Mouse (Mus musculus) midbrain, embryonic 15.5 days (tissue): ENCODE measurements around the gene Lats1. TPM values are rescaled to one million over a fixed set of nuclear protein-coding genes. Genes with fewer than 3 reads are reported as not detected.

Experiments
- ATAC-seq: fragments of 200-750 bp; cut with Nextera tagmentation; replicated peaks from 2 replicates; pipeline ENCODE4 v1.8.0; 2017; ENCODE audit warnings: moderate TSS enrichment
- H3K27ac ChIP-seq: fragments of 300-500 bp; sonication (generic); 2 replicates; pipeline ENCODE4 v1.5.1; 2015; ENCODE audit warnings: mild to moderate bottlenecking, inconsistent platforms
- H3K27me3 ChIP-seq: fragments of 300-500 bp; sonication (generic); replicated peaks from 2 replicates; pipeline ENCODE4 v1.6.1; 2015; ENCODE audit warnings: inconsistent platforms
- H3K36me3 ChIP-seq: fragments of 300-500 bp; sonication (generic); replicated peaks from 2 replicates; pipeline ENCODE4 v1.6.1; 2015; ENCODE audit warnings: inconsistent platforms
- H3K4me1 ChIP-seq: fragments of 300-500 bp; sonication (generic); 2 replicates; pipeline ENCODE4 v1.6.1; 2015; ENCODE audit warnings: inconsistent platforms
- H3K4me2 ChIP-seq: fragments of 300-500 bp; sonication (generic); 2 replicates; pipeline ENCODE4 v1.6.1; 2015; ENCODE audit warnings: inconsistent platforms, mild to moderate bottlenecking, moderate library complexity
- H3K4me3 ChIP-seq: fragments of 300-500 bp; sonication (generic); 2 replicates; pipeline ENCODE4 v1.5.1; 2015; ENCODE audit warnings: mild to moderate bottlenecking, inconsistent platforms
- H3K9ac ChIP-seq: fragments of 300-500 bp; sonication (generic); 2 replicates; pipeline ENCODE4 v1.6.1; 2015; ENCODE audit warnings: mild to moderate bottlenecking, inconsistent platforms
- H3K9me3 ChIP-seq: fragments of 300-500 bp; sonication (generic); 2 replicates; pipeline ENCODE4 v1.6.1; 2016; ENCODE audit warnings: inconsistent platforms
- WGBS: fragments of 180-500 bp; shearing (Covaris S2); methylation state at CpG from one replicate; pipeline ENCODE4 v1.1.7; 2015; ENCODE audit warnings: mixed read lengths; 5-methylcytosine and 5-hydroxymethylcytosine counted together
- polyA plus RNA-seq: library from polyadenylated mRNA; unstranded; fragments of >200 nt; fragmentation: Nextera tagmentation; extraction: Ambion mirVana; gene quantifications from 2 replicates; pipeline ENCODE4 v1.2.1, GENCODE M21; 2015

Lats1 gene
- polyA plus RNA-seq: 10.2 and 10.4 TPM in 2 replicates

- Histone ChIP-seq H3K9ac (peak within 1 kb of the TSS; percentile 96), H3K4me1 (peaks cover 52% of the 10 kb centered on the region), H3K27ac (peak within 1 kb of the TSS; percentile 97), H3K36me3 (peaks cover 17% of the 10 kb centered on the region), H3K27me3 (no peaks in the 10 kb centered on the region), H3K9me3 (no peaks in the 10 kb centered on the region), H3K4me2 (peak within 1 kb of the TSS; percentile 74), H3K4me3 (peak within 1 kb of the TSS; percentile 94)
- peak; percentile 92 for ATAC-seq
- WGBS: under 1% methylated on average over 64 of the region's 65 CpGs
Measured at GRCm38 (mm10) chr10:7680731-7681301, at the start of gene Lats1, which contains the start of gene Pcmt1. TSS of gene Lats1 (plus strand) at chr10:7681214. TSS of gene Pcmt1 (minus strand) at chr10:7681136.

DNA sequence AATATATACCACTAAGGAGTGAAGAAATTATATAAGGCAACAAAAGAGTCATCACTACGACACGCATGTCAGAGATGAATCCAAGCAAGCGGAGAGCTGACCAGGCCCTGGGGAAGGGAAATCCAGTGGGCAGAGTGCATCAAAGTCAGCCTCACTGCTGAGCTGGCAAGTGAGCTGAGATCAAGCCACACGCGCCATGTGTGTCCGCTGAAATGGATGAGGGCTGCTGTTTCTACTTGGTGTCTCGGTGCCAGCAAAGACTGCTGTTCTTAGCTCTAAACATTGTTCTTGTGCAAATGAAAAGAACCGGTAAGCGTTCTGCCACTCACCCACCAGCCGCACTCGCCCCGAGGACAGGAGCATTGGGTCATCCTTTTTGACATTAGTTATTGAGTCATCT lies 40.6 kb upstream of the Lats1 start:
- no peak overlapping the region for H3K9ac ChIP-seq
- WGBS: 94% methylated on average over 12 of the region's 12 CpGs
- no peak overlapping the region for H3K27ac ChIP-seq
- H3K4me1 ChIP-seq: no peaks in the 10 kb centered on the region
- H3K4me3 ChIP-seq: no peak overlapping the region
- H3K36me3 ChIP-seq: peaks cover 41% of the 10 kb centered on the region
- no peaks in the 10 kb centered on the region for H3K27me3 ChIP-seq
- no peak overlapping the region for H3K4me2 ChIP-seq
- no peaks in the 10 kb centered on the region for H3K9me3 ChIP-seq
- no peak for ATAC-seq

DNA sequence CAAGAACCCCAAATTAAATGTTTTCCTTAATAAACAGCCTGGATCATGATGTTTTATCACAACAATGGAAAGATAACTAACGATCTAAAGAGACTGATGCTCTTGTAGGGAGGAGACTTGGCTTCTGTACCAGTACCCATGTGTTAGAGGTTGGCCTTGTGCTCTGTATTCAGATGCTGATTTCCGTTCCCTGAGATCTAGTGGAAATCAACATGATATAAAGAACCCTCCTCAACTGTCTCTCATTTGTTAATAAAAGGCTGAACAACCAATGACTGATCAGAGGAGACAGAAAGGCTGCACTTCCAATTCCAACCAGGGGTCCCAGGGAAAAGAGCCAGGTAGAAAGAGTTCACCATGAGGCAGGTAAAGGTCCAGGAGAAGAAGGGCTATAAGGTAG lies 35.1 kb upstream of the Lats1 start:
- no peak overlapping the region for H3K4me3 ChIP-seq
- no peak overlapping the region for H3K27ac ChIP-seq
- H3K36me3 ChIP-seq: peaks cover 33% of the 10 kb centered on the region
- 90% methylated on average over 2 of the region's 2 CpGs for WGBS
- no peaks in the 10 kb centered on the region for H3K9me3 ChIP-seq
- no peak overlapping the region for H3K4me2 ChIP-seq
- no peak for ATAC-seq
- H3K4me1 ChIP-seq: no peaks in the 10 kb centered on the region
- no peaks in the 10 kb centered on the region for H3K27me3 ChIP-seq
- H3K9ac ChIP-seq: no peak overlapping the region

- Histone ChIP-seq H3K36me3 (peaks cover 22% of the 10 kb centered on the region), H3K4me2 (no peak overlapping the region), H3K4me3 (no peak overlapping the region), H3K9ac (no peak overlapping the region), H3K4me1 (no peaks in the 10 kb centered on the region), H3K9me3 (no peaks in the 10 kb centered on the region), H3K27me3 (no peaks in the 10 kb centered on the region), H3K27ac (no peak overlapping the region)
- ATAC-seq: no peak
- WGBS: 89% methylated on average over 4 of the region's 4 CpGs
Measured at GRCm38 (mm10) chr10:7649059-7649458, 32.0 kb upstream of the Lats1 start.

DNA sequence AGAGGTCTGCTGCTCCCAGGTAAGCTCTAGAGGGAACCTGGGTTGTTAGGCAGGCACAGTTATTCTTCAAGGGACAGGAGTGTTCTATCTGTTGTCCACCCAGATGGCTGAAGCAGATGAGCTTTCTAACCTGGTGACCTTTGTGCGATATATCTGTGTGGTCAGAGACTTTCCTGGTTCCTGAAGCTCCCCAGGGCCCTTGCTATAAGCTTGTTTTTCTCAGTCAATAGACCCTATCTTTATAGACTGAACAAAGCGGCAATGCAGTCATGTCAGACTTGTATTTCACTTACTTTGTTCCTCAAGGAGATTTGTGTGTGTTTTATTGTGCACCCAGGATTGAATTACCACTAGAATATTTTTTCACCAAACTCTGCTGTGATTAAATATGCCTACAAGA lies 30.0 kb upstream of the Lats1 start:
- H3K27ac ChIP-seq: no peak overlapping the region
- no peaks in the 10 kb centered on the region for H3K27me3 ChIP-seq
- H3K9me3 ChIP-seq: no peaks in the 10 kb centered on the region
- ATAC-seq: no peak
- H3K4me2 ChIP-seq: no peak overlapping the region
- no peak overlapping the region for H3K4me3 ChIP-seq
- peaks cover 14% of the 10 kb centered on the region for H3K36me3 ChIP-seq
- no peak overlapping the region for H3K9ac ChIP-seq
- H3K4me1 ChIP-seq: no peaks in the 10 kb centered on the region
- 91% methylated on average over 2 of the region's 2 CpGs for WGBS

DNA sequence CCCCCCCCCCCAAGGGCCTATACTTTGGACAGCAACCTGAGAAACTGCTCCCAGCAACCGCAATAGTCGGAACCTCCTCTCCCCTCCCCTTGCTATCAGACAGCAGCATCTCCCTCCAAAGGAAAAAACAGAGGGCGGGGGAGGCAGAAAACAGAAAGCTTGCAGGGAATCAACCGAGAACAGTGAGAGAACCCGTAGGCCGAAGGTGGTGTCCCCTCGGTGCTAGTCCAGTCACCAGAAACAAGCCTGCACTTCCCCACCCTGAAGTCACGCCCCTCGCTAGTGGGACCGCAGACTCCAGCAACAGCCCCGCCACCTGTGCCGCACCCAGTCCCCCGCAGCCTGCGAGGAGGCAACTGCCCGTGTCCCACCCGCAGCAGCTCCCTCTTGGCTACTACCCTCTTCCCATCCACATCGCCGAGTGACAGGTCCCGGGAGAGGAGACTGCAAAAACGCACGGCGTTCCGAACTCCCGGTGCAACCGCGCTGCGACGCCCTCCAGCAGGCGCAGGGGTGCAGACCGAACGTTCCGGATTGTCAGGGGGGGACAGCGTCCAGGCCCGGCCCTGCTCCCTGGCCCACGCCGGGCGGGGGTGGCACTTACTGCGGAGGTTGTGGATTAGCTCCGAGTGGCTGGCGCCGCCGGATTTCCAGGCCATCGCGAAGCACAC lies 18.4 kb upstream of the Lats1 start:
- Histone ChIP-seq H3K9me3 (no peaks in the 10 kb centered on the region), H3K4me1 (peaks cover 25% of the 10 kb centered on the region), H3K9ac (peak overlapping the region; percentile 91), H3K4me3 (peak overlapping the region; percentile 94), H3K36me3 (no peaks in the 10 kb centered on the region), H3K4me2 (peak overlapping the region; percentile 90), H3K27ac (peak overlapping the region; percentile 97), H3K27me3 (no peaks in the 10 kb centered on the region)
- ATAC-seq: peak; percentile 80
- under 1% methylated on average over 44 of the region's 44 CpGs for whole genome bisulfite sequencing

DNA sequence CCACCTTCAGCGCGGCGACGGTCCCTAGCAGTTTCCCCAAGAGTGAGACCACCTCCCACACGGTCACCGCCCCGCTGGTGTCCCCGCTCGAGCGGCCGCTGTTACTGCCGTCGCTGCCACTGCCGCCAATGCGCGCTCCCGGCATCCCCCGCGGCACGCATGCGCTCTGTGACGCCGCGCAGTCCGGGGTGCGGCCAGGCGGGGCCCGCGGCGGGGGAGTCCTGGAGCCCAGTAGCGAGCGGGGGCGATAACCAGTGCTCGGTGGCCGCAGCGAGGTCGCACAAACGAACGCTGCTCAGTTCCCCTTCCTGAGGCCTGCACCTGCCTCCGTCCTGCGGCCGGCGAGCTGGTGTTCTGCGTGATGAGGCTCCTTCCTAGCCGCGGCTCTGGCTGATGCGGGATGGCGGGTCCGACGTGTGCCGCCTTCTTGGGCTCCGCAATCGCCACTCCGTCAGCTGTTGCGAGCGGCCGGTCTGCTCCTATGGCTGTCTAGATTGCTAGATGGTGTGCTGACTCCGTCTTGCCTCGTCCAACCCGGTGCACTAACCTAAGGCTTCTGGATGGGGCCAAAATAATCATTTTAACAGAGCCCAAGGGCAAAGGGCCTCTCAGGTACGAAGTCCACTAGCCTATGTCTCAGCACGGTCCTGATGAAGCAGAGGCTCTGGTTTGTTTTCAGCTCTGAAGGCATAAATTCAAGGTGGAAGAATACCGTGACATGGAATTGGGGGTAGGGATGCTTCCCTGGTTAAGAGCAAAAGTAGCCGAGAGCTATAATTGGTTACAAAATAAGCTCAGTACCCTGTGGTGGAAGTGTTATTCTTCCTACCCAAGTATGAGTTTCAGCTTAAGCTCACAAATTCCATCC lies 17.6 kb upstream of the Lats1 start:
- H3K4me1 ChIP-seq: peaks cover 32% of the 10 kb centered on the region
- H3K36me3 ChIP-seq: no peaks in the 10 kb centered on the region
- no peaks in the 10 kb centered on the region for H3K27me3 ChIP-seq
- H3K27ac ChIP-seq: peak overlapping the region; percentile 97
- H3K4me3 ChIP-seq: peak overlapping the region; percentile 94
- peak overlapping the region; percentile 91 for H3K9ac ChIP-seq
- no peaks in the 10 kb centered on the region for H3K9me3 ChIP-seq
- ATAC-seq: peak; percentile 93
- WGBS: under 1% methylated on average over 64 of the region's 64 CpGs
- peak overlapping the region; percentile 90 for H3K4me2 ChIP-seq

- Histone ChIP-seq H3K36me3 (no peaks in the 10 kb centered on the region), H3K4me3 (peak overlapping the region; percentile 94), H3K27ac (peak overlapping the region; percentile 97), H3K4me2 (peak overlapping the region; percentile 90), H3K27me3 (no peaks in the 10 kb centered on the region), H3K9me3 (no peaks in the 10 kb centered on the region), H3K9ac (peak overlapping the region; percentile 91), H3K4me1 (peaks cover 32% of the 10 kb centered on the region)
- ATAC-seq: no peak
- 73% methylated on average over 6 of the region's 6 CpGs for WGBS
Measured at GRCm38 (mm10) chr10:7664027-7664526, 16.9 kb upstream of the Lats1 start.

GRCm38 (mm10) chr10:7664889-7665288 lies 16.1 kb upstream of the Lats1 start:
- 98% methylated on average over 1 of the region's 1 CpGs for WGBS
- H3K27me3 ChIP-seq: no peaks in the 10 kb centered on the region
- no peak overlapping the region for H3K4me2 ChIP-seq
- no peak overlapping the region for H3K4me3 ChIP-seq
- H3K36me3 ChIP-seq: no peaks in the 10 kb centered on the region; the same call in 1 of the 2 replicates
- H3K9me3 ChIP-seq: no peaks in the 10 kb centered on the region
- H3K27ac ChIP-seq: no peak overlapping the region
- H3K4me1 ChIP-seq: peaks cover 28% of the 10 kb centered on the region
- H3K9ac ChIP-seq: no peak overlapping the region
- ATAC-seq: no peak

DNA sequence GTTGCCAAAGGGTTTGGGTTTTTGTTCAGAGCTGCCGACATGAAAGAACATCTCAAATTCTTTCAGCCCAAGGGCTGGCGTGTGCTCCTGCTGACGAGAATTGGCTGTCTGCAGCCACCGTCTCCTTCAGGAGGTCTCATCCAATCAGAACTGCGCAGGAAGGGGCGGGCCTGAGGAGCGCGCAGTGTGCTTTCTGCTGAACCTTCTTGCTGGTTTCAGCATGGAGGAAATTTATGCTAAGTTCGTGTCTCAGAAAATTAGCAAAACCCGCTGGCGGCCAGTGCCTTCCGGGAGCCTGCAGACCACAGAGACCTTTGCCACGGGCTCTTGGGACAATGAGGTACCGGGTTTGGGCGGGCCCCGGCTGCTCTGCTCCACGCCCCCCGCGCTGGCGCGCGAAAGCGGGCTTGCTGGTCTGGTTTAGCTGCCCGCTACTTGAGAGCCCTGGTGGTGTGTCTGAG lies 13.6 kb upstream of the Lats1 start, which contains the start of gene Nup43:
Gene Nup43, plus strand, starts transcription at position 162 of the 461 bp plus-strand sequence.
- peaks cover 7% of the 10 kb centered on the region; the same call in 1 of the 2 replicates for H3K36me3 ChIP-seq
- H3K4me2 ChIP-seq: peak within 1 kb of the TSS; percentile 63
- no peaks in the 10 kb centered on the region for H3K9me3 ChIP-seq
- peak within 1 kb of the TSS; percentile 73 for H3K27ac ChIP-seq
- 1% methylated on average over 24 of the region's 24 CpGs for WGBS
- peaks cover 17% of the 10 kb centered on the region for H3K4me1 ChIP-seq
- peak within 1 kb of the TSS; percentile 62 for H3K9ac ChIP-seq
- peak; percentile 89 for ATAC-seq
- H3K27me3 ChIP-seq: no peaks in the 10 kb centered on the region
- peak within 1 kb of the TSS; percentile 83 for H3K4me3 ChIP-seq

GRCm38 (mm10) chr10:7673673-7674072 lies 7.3 kb upstream of the Lats1 start:
- peaks cover 27% of the 10 kb centered on the region for H3K36me3 ChIP-seq
- H3K4me1 ChIP-seq: peaks cover 6% of the 10 kb centered on the region
- H3K27me3 ChIP-seq: no peaks in the 10 kb centered on the region
- no peaks in the 10 kb centered on the region for H3K9me3 ChIP-seq
- no peak overlapping the region for H3K27ac ChIP-seq
- H3K4me2 ChIP-seq: no peak overlapping the region
- 60% methylated on average over 1 of the region's 1 CpGs for WGBS
- no peak overlapping the region for H3K4me3 ChIP-seq
- H3K9ac ChIP-seq: no peak overlapping the region
- ATAC-seq: no peak
